Mouse (Mus musculus) stomach, embryonic 15.5 days (tissue): ENCODE measurements around the gene Srpk2. TPM values are rescaled to one million over a fixed set of nuclear protein-coding genes. Genes with fewer than 3 reads are reported as not detected.
A peak's percentile ranks its signal among the peaks of the same experiment; 100 is the strongest.

Experiments
- ATAC-seq: fragments of 200-750 bp; cut with Nextera tagmentation; 2 replicates; pipeline ENCODE4 v1.8.0; 2017; ENCODE audit warnings: low read depth, moderate number of reproducible peaks, moderate TSS enrichment; ENCODE audit not compliant: insufficient read depth, low FRiP score
- H3K27ac ChIP-seq: fragments of 300-500 bp; sonication (generic); 2 replicates; pipeline ENCODE4 v1.5.1; 2015; ENCODE audit warnings: mild to moderate bottlenecking, inconsistent platforms
- H3K27me3 ChIP-seq: fragments of 300-500 bp; sonication (generic); replicated peaks from 2 replicates; pipeline ENCODE4 v1.6.1; 2015; ENCODE audit warnings: inconsistent platforms
- H3K36me3 ChIP-seq: fragments of 300-500 bp; sonication (generic); 2 replicates; pipeline ENCODE4 v1.6.1; 2015; ENCODE audit warnings: inconsistent platforms
- H3K4me1 ChIP-seq: fragments of 300-500 bp; sonication (generic); 2 replicates; pipeline ENCODE4 v1.6.1; 2015; ENCODE audit warnings: inconsistent platforms
- H3K4me2 ChIP-seq: fragments of 300-500 bp; sonication (generic); 2 replicates; pipeline ENCODE4 v1.6.1; 2015; ENCODE audit warnings: mild to moderate bottlenecking, inconsistent platforms
- H3K4me3 ChIP-seq: fragments of 300-500 bp; sonication (generic); replicated peaks from 2 replicates; pipeline ENCODE4 v1.5.1; 2015; ENCODE audit warnings: inconsistent platforms
- H3K9ac ChIP-seq: fragments of 300-500 bp; sonication (generic); 2 replicates; pipeline ENCODE4 v1.6.1; 2015; ENCODE audit warnings: inconsistent platforms
- H3K9me3 ChIP-seq: fragments of 300-500 bp; sonication (generic); 2 replicates; pipeline ENCODE4 v1.6.1; 2016; ENCODE audit warnings: inconsistent platforms
- whole genome bisulfite sequencing: fragments of 180-500 bp; shearing (Covaris S2); methylation state at CpG from one replicate; pipeline ENCODE4 v1.1.7; 2015; 5-methylcytosine and 5-hydroxymethylcytosine counted together
- polyA plus RNA-seq: library from polyadenylated mRNA; unstranded; fragments of >200 nt; fragmentation: Nextera tagmentation; extraction: Ambion mirVana; gene quantifications from 2 replicates; pipeline ENCODE4 v1.2.1, GENCODE M21; 2015

The Srpk2 gene
- polyA plus RNA-seq, 1 experiment from 2014 or later, result 40.3 TPM

DNA sequence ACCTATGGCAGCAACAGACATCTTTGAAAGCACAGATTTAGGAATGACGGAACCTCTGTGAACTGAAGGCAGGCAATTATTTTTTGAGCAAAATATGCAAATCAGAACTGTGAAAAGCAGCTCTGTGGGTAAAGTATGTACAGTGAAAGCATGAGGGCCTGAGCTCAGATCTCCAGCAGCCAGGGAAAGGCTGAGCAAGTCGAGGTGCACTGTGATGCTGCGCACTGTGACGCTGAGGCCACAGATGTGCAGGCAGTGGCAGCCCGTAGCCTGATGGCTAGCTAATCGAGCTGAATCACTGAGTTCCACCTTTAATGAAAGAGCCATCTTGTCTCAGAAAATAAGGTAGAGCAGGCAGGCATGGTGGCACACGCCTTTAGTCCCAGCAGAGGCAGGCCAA is 148.7 kb downstream of the Srpk2 start:
- WGBS, result 90% methylated on average over 7 of the region's 7 CpGs
- Histone ChIP-seq H3K9ac (no peak overlapping the region), H3K27me3 (no peaks in the 10 kb centered on the region), H3K27ac (no peak overlapping the region), H3K4me2 (no peak overlapping the region), H3K9me3 (no peaks in the 10 kb centered on the region), H3K36me3 (peaks cover 7% of the 10 kb centered on the region; the same call in 1 of the 2 replicates), H3K4me1 (no peaks in the 10 kb centered on the region), H3K4me3 (no peak overlapping the region)
- no peak for ATAC-seq

- Histone ChIP-seq H3K9me3 (no peaks in the 10 kb centered on the region), H3K4me1 (no peaks in the 10 kb centered on the region), H3K27me3 (no peaks in the 10 kb centered on the region), H3K36me3 (0 out of 2 replicates have a peak, but pooled peaks cover 7% of the 10 kb centered on the region), H3K9ac (no peak overlapping the region), H3K4me2 (no peak overlapping the region), H3K27ac (0 out of 2 replicates have a peak overlapping the region, but pooled peaks have one; percentile 21), H3K4me3 (no peak overlapping the region)
- no peak for ATAC-seq
- WGBS, result 86% methylated on average over 7 of the region's 7 CpGs
Measured at GRCm38 (mm10) chr5:23531541-23532096, 152.8 kb downstream of the Srpk2 start.

GRCm38 (mm10) chr5:23531100-23531499 is 153.3 kb downstream of the Srpk2 start:
- H3K4me3 ChIP-seq, result no peak overlapping the region
- no peak overlapping the region for H3K9ac ChIP-seq
- no peaks in the 10 kb centered on the region for H3K4me1 ChIP-seq
- WGBS, result 80% methylated on average over 6 of the region's 6 CpGs
- no peaks in the 10 kb centered on the region for H3K27me3 ChIP-seq
- peak; percentile 68; the same call in 1 of the 2 replicates for ATAC-seq
- 0 out of 2 replicates have a peak overlapping the region, but pooled peaks have one; percentile 21 for H3K27ac ChIP-seq
- no peaks in the 10 kb centered on the region for H3K9me3 ChIP-seq
- no peak overlapping the region for H3K4me2 ChIP-seq
- H3K36me3 ChIP-seq, result 0 out of 2 replicates have a peak, but pooled peaks cover 7% of the 10 kb centered on the region

- H3K36me3 ChIP-seq, result peaks cover 13% of the 10 kb centered on the region; the same call in 1 of the 2 replicates
- no peak for ATAC-seq
Measured at GRCm38 (mm10) chr5:23524621-23525020, 159.8 kb downstream of the Srpk2 start.

GRCm38 (mm10) chr5:23523936-23524335 is 160.5 kb downstream of the Srpk2 start:
- no peaks in the 10 kb centered on the region for H3K27me3 ChIP-seq
- H3K27ac ChIP-seq, result no peak overlapping the region
- no peak overlapping the region for H3K4me2 ChIP-seq
- H3K36me3 ChIP-seq, result peaks cover 13% of the 10 kb centered on the region; the same call in 1 of the 2 replicates
- H3K9ac ChIP-seq, result no peak overlapping the region
- H3K4me1 ChIP-seq, result no peaks in the 10 kb centered on the region
- no peak overlapping the region for H3K4me3 ChIP-seq
- 81% methylated on average over 3 of the region's 3 CpGs for WGBS
- H3K9me3 ChIP-seq, result no peaks in the 10 kb centered on the region
- ATAC-seq, result no peak

More at GRCm38 (mm10) chr5:23524621-23525020, 159.8 kb downstream of the Srpk2 start:
- H3K4me3 ChIP-seq, result no peak overlapping the region
- H3K4me2 ChIP-seq, result no peak overlapping the region
- WGBS, result 73% methylated on average over 3 of the region's 3 CpGs
- no peak overlapping the region for H3K9ac ChIP-seq
- no peaks in the 10 kb centered on the region for H3K4me1 ChIP-seq
- H3K27me3 ChIP-seq, result no peaks in the 10 kb centered on the region
- no peaks in the 10 kb centered on the region for H3K9me3 ChIP-seq
- no peak overlapping the region for H3K27ac ChIP-seq

DNA sequence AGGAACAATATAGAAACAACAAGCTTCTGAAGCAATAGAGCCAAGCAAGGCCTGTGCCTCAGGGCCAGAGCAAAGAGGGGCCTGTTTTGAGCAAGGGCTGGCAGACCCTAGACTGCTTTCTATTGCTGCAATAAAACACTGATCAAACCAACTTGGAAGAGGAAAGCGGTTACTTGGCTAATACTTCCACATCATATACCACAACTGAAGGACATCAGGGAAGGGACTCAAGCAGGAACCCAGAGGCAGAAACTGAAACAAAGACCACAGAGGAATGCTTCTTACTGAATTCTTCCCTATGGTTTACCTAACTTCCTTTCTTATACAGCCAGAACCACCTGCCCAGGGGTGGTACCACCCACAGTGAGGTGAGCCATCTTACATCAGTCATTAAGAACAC is 162.8 kb downstream of the Srpk2 start:
- Histone ChIP-seq H3K4me2 (no peak overlapping the region), H3K4me3 (no peak overlapping the region), H3K36me3 (peaks cover 15% of the 10 kb centered on the region; the same call in 1 of the 2 replicates), H3K9me3 (no peaks in the 10 kb centered on the region), H3K27ac (no peak overlapping the region), H3K4me1 (no peaks in the 10 kb centered on the region), H3K27me3 (no peaks in the 10 kb centered on the region), H3K9ac (no peak overlapping the region)
- WGBS, result 96% methylated on average over 1 of the region's 1 CpGs
- ATAC-seq, result no peak

DNA sequence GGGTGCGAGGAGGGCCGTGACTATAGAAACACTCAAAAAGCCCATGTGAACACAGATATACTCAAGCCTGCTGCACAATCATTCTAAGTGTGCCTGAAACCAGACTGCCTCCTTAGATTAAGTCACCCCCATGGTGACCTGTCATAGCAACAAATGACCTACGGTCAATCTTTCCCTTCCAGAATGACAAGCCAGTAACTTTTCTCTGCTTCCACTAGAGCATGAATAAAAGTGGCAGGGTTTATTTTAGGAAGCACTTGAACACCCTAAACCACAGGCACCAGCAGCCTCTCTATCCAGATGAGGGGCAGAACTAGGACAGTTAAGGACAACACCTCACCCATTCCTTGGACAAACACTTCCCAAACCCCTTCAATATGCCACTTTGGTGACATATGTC is 164.7 kb downstream of the Srpk2 start:
- no peak overlapping the region for H3K4me3 ChIP-seq
- no peaks in the 10 kb centered on the region for H3K9me3 ChIP-seq
- WGBS, result 91% methylated on average over 3 of the region's 3 CpGs
- no peak for ATAC-seq
- H3K36me3 ChIP-seq, result peaks cover 15% of the 10 kb centered on the region; the same call in 1 of the 2 replicates
- H3K9ac ChIP-seq, result no peak overlapping the region
- no peaks in the 10 kb centered on the region for H3K27me3 ChIP-seq
- H3K4me1 ChIP-seq, result no peaks in the 10 kb centered on the region
- no peak overlapping the region for H3K4me2 ChIP-seq
- no peak overlapping the region for H3K27ac ChIP-seq

GRCm38 (mm10) chr5:23518673-23519072 is 165.7 kb downstream of the Srpk2 start:
- H3K36me3 ChIP-seq, result peaks cover 15% of the 10 kb centered on the region; the same call in 1 of the 2 replicates

GRCm38 (mm10) chr5:23517839-23518238 is 166.6 kb downstream of the Srpk2 start:
- no peak for ATAC-seq
- H3K9ac ChIP-seq, result no peak overlapping the region
- no peak overlapping the region for H3K4me3 ChIP-seq
- no peaks in the 10 kb centered on the region for H3K27me3 ChIP-seq
- H3K4me1 ChIP-seq, result no peaks in the 10 kb centered on the region
- peaks cover 15% of the 10 kb centered on the region; the same call in 1 of the 2 replicates for H3K36me3 ChIP-seq
- H3K27ac ChIP-seq, result no peak overlapping the region
- no peaks in the 10 kb centered on the region for H3K9me3 ChIP-seq
- H3K4me2 ChIP-seq, result no peak overlapping the region
- WGBS, result 83% methylated on average over 4 of the region's 4 CpGs

More at GRCm38 (mm10) chr5:23518673-23519072, 165.7 kb downstream of the Srpk2 start:
- peak; percentile 72 for ATAC-seq
- WGBS, result 39% methylated on average over 3 of the region's 3 CpGs
- no peak overlapping the region for H3K9ac ChIP-seq
- no peaks in the 10 kb centered on the region for H3K4me1 ChIP-seq
- no peaks in the 10 kb centered on the region for H3K27me3 ChIP-seq
- no peak overlapping the region for H3K4me2 ChIP-seq
- no peaks in the 10 kb centered on the region for H3K9me3 ChIP-seq
- no peak overlapping the region for H3K27ac ChIP-seq
- no peak overlapping the region for H3K4me3 ChIP-seq

- H3K9ac ChIP-seq, result no peak overlapping the region
- no peak overlapping the region for H3K27ac ChIP-seq
- H3K27me3 ChIP-seq, result no peaks in the 10 kb centered on the region
- H3K36me3 ChIP-seq, result peaks cover 15% of the 10 kb centered on the region; the same call in 1 of the 2 replicates
- H3K4me1 ChIP-seq, result no peaks in the 10 kb centered on the region
- ATAC-seq, result no peak
- H3K4me3 ChIP-seq, result no peak overlapping the region
- H3K9me3 ChIP-seq, result no peaks in the 10 kb centered on the region
- WGBS, result 81% methylated on average over 3 of the region's 3 CpGs
- no peak overlapping the region for H3K4me2 ChIP-seq
Measured at GRCm38 (mm10) chr5:23516962-23517361, 167.5 kb downstream of the Srpk2 start.

- no peak for ATAC-seq
Measured at GRCm38 (mm10) chr5:23515038-23515437, 169.4 kb downstream of the Srpk2 start.

DNA sequence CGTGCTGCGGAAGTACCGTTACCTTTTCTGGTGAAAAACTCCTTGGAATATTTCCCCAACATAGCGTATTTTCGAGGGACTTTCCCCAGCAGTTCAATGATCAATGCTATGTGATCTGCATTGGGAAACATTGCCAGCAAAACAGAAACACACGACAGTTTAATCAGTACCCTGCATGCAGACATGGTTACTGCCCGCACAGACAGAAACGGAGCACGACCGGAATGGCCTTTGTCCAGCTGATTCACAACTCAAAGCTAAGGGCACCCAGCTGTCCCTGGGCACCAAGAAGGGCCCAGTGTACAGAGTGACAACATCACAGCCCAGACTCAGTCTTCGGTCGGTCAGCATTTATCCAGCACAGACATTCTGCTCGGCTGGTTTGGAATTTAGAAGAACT is 170.9 kb downstream of the Srpk2 start:
- no peak overlapping the region for H3K4me3 ChIP-seq
- H3K27ac ChIP-seq, result no peak overlapping the region
- H3K27me3 ChIP-seq, result no peaks in the 10 kb centered on the region
- 93% methylated on average over 13 of the region's 13 CpGs for WGBS
- ATAC-seq, result no peak
- H3K9me3 ChIP-seq, result no peaks in the 10 kb centered on the region
- no peak overlapping the region for H3K4me2 ChIP-seq
- H3K9ac ChIP-seq, result no peak overlapping the region
- H3K36me3 ChIP-seq, result peaks cover 15% of the 10 kb centered on the region; the same call in 1 of the 2 replicates
- no peaks in the 10 kb centered on the region for H3K4me1 ChIP-seq

More at GRCm38 (mm10) chr5:23515038-23515437, 169.4 kb downstream of the Srpk2 start:
- Histone ChIP-seq H3K27ac (no peak overlapping the region), H3K4me1 (no peaks in the 10 kb centered on the region), H3K4me3 (no peak overlapping the region), H3K9ac (no peak overlapping the region), H3K9me3 (no peaks in the 10 kb centered on the region), H3K27me3 (no peaks in the 10 kb centered on the region), H3K36me3 (peaks cover 15% of the 10 kb centered on the region; the same call in 1 of the 2 replicates), H3K4me2 (no peak overlapping the region)
- WGBS, result 89% methylated on average over 10 of the region's 10 CpGs
